Mouse (Mus musculus): Measurements from ENCODE around the gene Sugp2. TPM values are rescaled to one million over a fixed set of nuclear protein-coding genes. Genes with fewer than 3 reads are reported as not detected.

Gene Sugp2
- total and polyA plus RNA-seq, 3 experiments, result 10.0 to 23.6 (median 20.1) TPM

- Histone ChIP-seq H3K36me3 (replicated peaks in 1 of 2; ENCODE audit: control insufficient read depth in 1 of 2, insufficient read depth in 1 of 2, low read length in 1 of 2) (peaks cover 25 to 84% of the 10 kb centered on the region in 2 experiments), H3K27me3 (replicated peaks) (no peaks in the 10 kb centered on the region), H3K27ac (ENCODE audit: insufficient read depth, low read depth) (no peak overlapping the region), H3K4me3 (replicated peaks in 1 of 3; ENCODE audit: low read depth in 2 of 3, low read length in 2 of 3, poor library complexity in 1 of 3) (no peak overlapping the region), H3K4me1 (ENCODE audit: control insufficient read depth in 1 of 2, insufficient read depth in 2 of 2) (peaks cover 0 to 4% of the 10 kb centered on the region in 2 experiments; a peak in 1 of 4 replicates), H3K9me3 (replicated peaks; ENCODE audit: low read length) (no peaks in the 10 kb centered on the region), H3K79me2 (replicated peaks; ENCODE audit: control insufficient read depth, extremely low read depth, insufficient read depth, poor library complexity, severe bottlenecking) (no peaks in the 10 kb centered on the region), H3K9ac (ENCODE audit: insufficient read depth, low read depth) (no peak overlapping the region), H3K4me2 (ENCODE audit: insufficient read depth, low read depth, poor library complexity, severe bottlenecking) (no peak overlapping the region)
- TF ChIP-seq E2F4 (IDR thresholded peaks at IDR 0.05; ENCODE audit: insufficient replicate concordance, low read depth, low read length), result no peak
- TF ChIP-seq MEF2A (IDR thresholded peaks at IDR 0.05; ENCODE audit: borderline replicate concordance, low read depth, low read length), result no peak
- TF ChIP-seq GABPA (IDR thresholded peaks at IDR 0.05; ENCODE audit: insufficient replicate concordance, low read depth, low read length), result no peak
- no peak for TF ChIP-seq SMC3 (IDR thresholded peaks at IDR 0.05; ENCODE audit: low read depth, low read length)
- in situ Hi-C loops (cut with MboI; ENCODE audit: low pct_ligation_motif_present, low pct_unique_long_range_greater_than_20kb, low sequenced_read_pairs) (no loop called here), dilution Hi-C loops (cut with MboI; ENCODE audit: extremely low pct_ligation_motif_present, extremely low pct_unique_long_range_greater_than_20kb, low sequenced_read_pairs) (no loop called here)
- DNase-seq (ENCODE audit: extremely low read depth), result no peak
Observed at GRCm38 (mm10) chr8:70188707-70189106, 45.3 kb upstream of the Sugp2 start.

GRCm38 (mm10) chr8:70193238-70193637, 40.8 kb upstream of the Sugp2 start:
- Histone ChIP-seq H3K79me2 (replicated peaks; ENCODE audit: control insufficient read depth, extremely low read depth, insufficient read depth, poor library complexity, severe bottlenecking) (no peaks in the 10 kb centered on the region), H3K9ac (ENCODE audit: insufficient read depth, low read depth) (no peak overlapping the region), H3K27ac (ENCODE audit: insufficient read depth, low read depth) (no peak overlapping the region), H3K27me3 (replicated peaks) (no peaks in the 10 kb centered on the region), H3K36me3 (replicated peaks in 1 of 2; ENCODE audit: control insufficient read depth in 1 of 2, insufficient read depth in 1 of 2, low read length in 1 of 2) (peaks cover 15 to 47% of the 10 kb centered on the region in 2 experiments), H3K4me2 (ENCODE audit: insufficient read depth, low read depth, poor library complexity, severe bottlenecking) (no peak overlapping the region), H3K4me3 (replicated peaks in 1 of 3; ENCODE audit: low read depth in 2 of 3, low read length in 2 of 3, poor library complexity in 1 of 3) (no peak overlapping the region), H3K4me1 (ENCODE audit: control insufficient read depth in 1 of 2, insufficient read depth in 2 of 2) (peaks cover 0 to 4% of the 10 kb centered on the region in 2 experiments; a peak in 1 of 4 replicates), H3K9me3 (replicated peaks; ENCODE audit: low read length) (no peaks in the 10 kb centered on the region)
- in situ Hi-C loops (cut with MboI; ENCODE audit: low pct_ligation_motif_present, low pct_unique_long_range_greater_than_20kb, low sequenced_read_pairs), result no loop called here
- dilution Hi-C loops (cut with MboI; ENCODE audit: extremely low pct_ligation_motif_present, extremely low pct_unique_long_range_greater_than_20kb, low sequenced_read_pairs), result no loop called here
- TF ChIP-seq BHLHE40 (IDR thresholded peaks at IDR 0.05; ENCODE audit: low read depth, low read length), result no peak
- no peak for TF ChIP-seq SIN3A (IDR thresholded peaks at IDR 0.05; ENCODE audit: low read length)
- TF ChIP-seq ETS1 (conservative IDR thresholded peaks at IDR 0.05; ENCODE audit: low read depth, low read length), result no peak
- TF ChIP-seq CHD1 (IDR thresholded peaks at IDR 0.05; ENCODE audit: low read depth, low read length), result no peak
- TF ChIP-seq USF2 (conservative IDR thresholded peaks at IDR 0.05; ENCODE audit: low read depth, low read length), result no peak
- TF ChIP-seq POLR2AphosphoS2 (IDR thresholded peaks at IDR 0.05; ENCODE audit: low read depth, low read length), result no peak
- no peak for TF ChIP-seq MAFK (IDR thresholded peaks at IDR 0.05; ENCODE audit: insufficient replicate concordance, low read length)
- TF ChIP-seq JUND (conservative IDR thresholded peaks at IDR 0.05; ENCODE audit: low read depth, low read length), result no peak
- no peak for DNase-seq (ENCODE audit: extremely low read depth)

DNA sequence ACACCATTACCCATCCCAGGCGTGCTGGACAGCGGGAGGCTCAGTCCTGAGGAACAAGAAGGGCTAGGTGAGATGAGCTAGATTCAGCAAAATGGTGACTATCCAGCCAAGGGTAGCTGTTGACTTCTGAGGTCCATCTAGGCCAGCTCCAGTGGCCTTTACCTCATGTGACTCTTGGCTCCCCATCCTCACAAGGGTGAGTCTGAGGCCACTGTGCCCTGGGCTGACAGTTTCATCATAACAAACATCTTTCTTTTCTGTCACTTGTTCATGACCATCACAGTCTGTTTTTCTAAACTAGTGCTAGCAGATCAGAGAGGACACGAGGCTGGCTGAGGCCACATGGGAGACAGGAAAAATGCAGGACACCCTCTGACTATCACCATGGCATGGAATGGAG, 39.8 kb upstream of the Sugp2 start:
- Histone ChIP-seq H3K4me1 (ENCODE audit: control insufficient read depth in 1 of 2, insufficient read depth in 2 of 2) (peaks cover 0 to 4% of the 10 kb centered on the region in 2 experiments; a peak in 1 of 4 replicates), H3K79me2 (replicated peaks; ENCODE audit: control insufficient read depth, extremely low read depth, insufficient read depth, poor library complexity, severe bottlenecking) (no peaks in the 10 kb centered on the region), H3K9me3 (replicated peaks; ENCODE audit: low read length) (no peaks in the 10 kb centered on the region), H3K27ac (ENCODE audit: insufficient read depth, low read depth) (no peak overlapping the region), H3K4me2 (ENCODE audit: insufficient read depth, low read depth, poor library complexity, severe bottlenecking) (no peak overlapping the region), H3K9ac (ENCODE audit: insufficient read depth, low read depth) (no peak overlapping the region), H3K36me3 (replicated peaks in 1 of 2; ENCODE audit: control insufficient read depth in 1 of 2, insufficient read depth in 1 of 2, low read length in 1 of 2) (peaks cover 10 to 38% of the 10 kb centered on the region in 2 experiments), H3K4me3 (replicated peaks in 1 of 3; ENCODE audit: low read depth in 2 of 3, low read length in 2 of 3, poor library complexity in 1 of 3) (no peak overlapping the region), H3K27me3 (replicated peaks) (no peaks in the 10 kb centered on the region)
- no peak for DNase-seq (ENCODE audit: extremely low read depth)
- in situ Hi-C loops (cut with MboI; ENCODE audit: low pct_ligation_motif_present, low pct_unique_long_range_greater_than_20kb, low sequenced_read_pairs) (no loop called here), dilution Hi-C loops (cut with MboI; ENCODE audit: extremely low pct_ligation_motif_present, extremely low pct_unique_long_range_greater_than_20kb, low sequenced_read_pairs) (no loop called here)
- TF ChIP-seq KAT2A (IDR thresholded peaks at IDR 0.05; ENCODE audit: insufficient replicate concordance, low read length) (no peak), POLR2A (IDR thresholded peaks at IDR 0.05; ENCODE audit: low read depth, low read length) (no peak), POLR2AphosphoS2 (IDR thresholded peaks at IDR 0.05; ENCODE audit: low read depth, low read length) (no peak), CHD2 (IDR thresholded peaks at IDR 0.05; ENCODE audit: low read length) (no peak), ZC3H11A (IDR thresholded peaks at IDR 0.05; ENCODE audit: low read depth, low read length) (no peak), ZMIZ1 (IDR thresholded peaks at IDR 0.05; ENCODE audit: low read depth, low read length) (no peak), GABPA (IDR thresholded peaks at IDR 0.05; ENCODE audit: insufficient replicate concordance, low read depth, low read length) (no peak), TBP (conservative IDR thresholded peaks at IDR 0.05; ENCODE audit: low read depth, low read length) (no peak), ZKSCAN1 (IDR thresholded peaks at IDR 0.05; ENCODE audit: borderline replicate concordance, low read depth, low read length) (no peak), NRF1 (IDR thresholded peaks at IDR 0.05; ENCODE audit: low read depth, low read length) (no peak), JUND (conservative IDR thresholded peaks at IDR 0.05; ENCODE audit: low read depth, low read length) (no peak), MAX (IDR thresholded peaks at IDR 0.05; ENCODE audit: low read length) (no peak), MXI1 (IDR thresholded peaks at IDR 0.05; ENCODE audit: low read depth, low read length) (no peak), MAFK (IDR thresholded peaks at IDR 0.05; ENCODE audit: insufficient replicate concordance, low read length) (no peak), ZNF384 (IDR thresholded peaks at IDR 0.05; ENCODE audit: low read depth, low read length) (no peak), USF2 (conservative IDR thresholded peaks at IDR 0.05; ENCODE audit: low read depth, low read length) (no peak)

Measured in CH12.LX (cell line).